Mouse (Mus musculus): Measurements from ENCODE around the gene Cdk14. TPM values are rescaled to one million over a fixed set of nuclear protein-coding genes. Genes with fewer than 3 reads are reported as not detected.

The Cdk14 gene
- polyA plus RNA-seq, 1 experiment: 14.8 TPM

DNA sequence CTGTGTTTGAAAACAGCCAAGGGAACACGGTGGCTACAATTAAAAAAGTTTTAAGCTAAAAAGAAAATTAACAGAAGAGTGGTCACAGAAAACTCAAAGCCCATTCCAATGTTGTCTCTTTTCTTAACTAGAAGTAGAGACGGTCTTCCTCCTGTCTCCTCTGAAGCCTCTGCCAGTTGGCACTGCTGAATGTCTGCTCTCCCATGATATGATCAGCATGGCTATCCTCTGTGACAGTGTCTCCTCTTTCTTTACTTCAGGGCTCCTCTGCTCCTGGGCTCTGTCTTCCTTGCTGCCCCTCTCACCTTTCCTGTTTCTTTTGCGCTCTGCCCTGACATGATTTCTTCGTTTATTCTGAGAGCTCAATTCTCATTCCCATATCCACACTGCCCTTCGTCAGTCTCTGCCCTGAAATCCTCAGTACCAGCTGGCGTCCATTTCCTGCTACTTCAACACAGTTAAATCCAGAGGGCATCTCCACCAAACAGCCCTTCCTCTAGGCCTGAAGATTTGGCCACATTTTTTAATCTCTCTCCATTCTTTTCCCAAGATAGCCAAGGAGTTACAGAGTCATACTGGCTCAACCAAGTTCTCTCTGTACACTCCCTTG, 567.3 kb downstream of the Cdk14 start:
- H3K27me3 ChIP-seq (ENCODE audit: control insufficient read depth, insufficient read depth, low read length, poor library complexity, severe bottlenecking): no peaks in the 10 kb centered on the region
- TF ChIP-seq EP300 (IDR thresholded peaks at IDR 0.05; ENCODE audit: insufficient read depth, low read depth, low read length) (no peak), CTCF (IDR thresholded peaks at IDR 0.05; ENCODE audit: low read depth, low read length) (no peak), POLR2A (IDR thresholded peaks at IDR 0.05; ENCODE audit: insufficient read depth, low read length) (no peak)

DNA sequence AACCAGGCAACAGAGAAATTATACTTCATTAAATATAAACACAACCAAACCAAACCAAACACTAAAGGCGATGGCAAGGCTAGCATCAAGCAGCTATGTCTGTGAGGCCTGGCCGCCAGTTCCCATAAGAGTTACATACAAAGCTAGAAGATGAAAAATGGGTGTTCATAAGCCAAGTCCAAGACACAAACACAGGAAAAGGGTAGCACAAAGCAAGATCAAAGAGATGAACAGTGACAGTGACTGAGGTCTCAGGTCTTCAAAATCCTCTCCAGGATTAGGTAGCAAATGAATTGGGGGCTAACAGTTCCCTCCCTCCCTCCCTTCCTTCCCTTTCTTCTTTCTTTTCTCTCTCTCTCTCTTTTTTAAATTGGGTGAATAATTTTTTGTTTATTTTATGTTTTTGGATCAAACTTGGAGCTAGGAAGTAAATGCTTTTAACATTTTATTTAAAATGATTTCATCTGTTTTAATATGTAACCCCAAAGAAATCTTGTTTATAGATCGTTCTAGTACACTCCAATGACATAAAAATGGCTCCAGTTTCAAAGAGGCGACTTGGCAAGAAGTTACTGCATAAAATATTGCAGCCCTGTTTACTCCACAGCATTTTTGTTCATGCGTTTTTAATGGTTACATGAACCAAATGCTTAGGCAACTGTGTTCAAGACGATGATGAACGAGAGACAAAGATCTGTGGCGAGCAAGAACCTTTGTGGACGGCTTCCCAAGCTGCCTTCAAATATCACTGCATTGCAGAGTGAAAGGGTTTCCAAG, 568.0 kb downstream of the Cdk14 start:
- Histone ChIP-seq H3K27ac (ENCODE audit: insufficient read depth, low read length) (no peak overlapping the region), H3K9ac (ENCODE audit: low read depth, poor library complexity, severe bottlenecking) (no peak overlapping the region), H3K27me3 (ENCODE audit: control insufficient read depth, insufficient read depth, low read length, poor library complexity, severe bottlenecking) (no peaks in the 10 kb centered on the region), H3K4me3 (ENCODE audit: low read depth, low read length) (no peak overlapping the region), H3K4me1 (ENCODE audit: control insufficient read depth, insufficient read depth, low read length) (no peaks in the 10 kb centered on the region), H3K9me3 (replicated peaks; ENCODE audit: control insufficient read depth, insufficient read depth, low read length, poor library complexity, severe bottlenecking) (no peaks in the 10 kb centered on the region), H3K36me3 (ENCODE audit: control insufficient read depth, insufficient read depth, low read length, poor library complexity, severe bottlenecking) (no peaks in the 10 kb centered on the region)
- no peak for TF ChIP-seq POLR2A (IDR thresholded peaks at IDR 0.05; ENCODE audit: insufficient read depth, low read length)
- TF ChIP-seq EP300 (IDR thresholded peaks at IDR 0.05; ENCODE audit: insufficient read depth, low read depth, low read length): no peak
- no peak for TF ChIP-seq CTCF (IDR thresholded peaks at IDR 0.05; ENCODE audit: low read depth, low read length)

More for the DNA sequence above, 567.3 kb downstream of the Cdk14 start:
- Histone ChIP-seq H3K4me1 (ENCODE audit: control insufficient read depth, insufficient read depth, low read length) (no peaks in the 10 kb centered on the region), H3K4me3 (ENCODE audit: low read depth, low read length) (no peak overlapping the region), H3K27ac (ENCODE audit: insufficient read depth, low read length) (no peak overlapping the region), H3K36me3 (ENCODE audit: control insufficient read depth, insufficient read depth, low read length, poor library complexity, severe bottlenecking) (no peaks in the 10 kb centered on the region), H3K9ac (ENCODE audit: low read depth, poor library complexity, severe bottlenecking) (no peak overlapping the region), H3K9me3 (replicated peaks; ENCODE audit: control insufficient read depth, insufficient read depth, low read length, poor library complexity, severe bottlenecking) (no peaks in the 10 kb centered on the region)

DNA sequence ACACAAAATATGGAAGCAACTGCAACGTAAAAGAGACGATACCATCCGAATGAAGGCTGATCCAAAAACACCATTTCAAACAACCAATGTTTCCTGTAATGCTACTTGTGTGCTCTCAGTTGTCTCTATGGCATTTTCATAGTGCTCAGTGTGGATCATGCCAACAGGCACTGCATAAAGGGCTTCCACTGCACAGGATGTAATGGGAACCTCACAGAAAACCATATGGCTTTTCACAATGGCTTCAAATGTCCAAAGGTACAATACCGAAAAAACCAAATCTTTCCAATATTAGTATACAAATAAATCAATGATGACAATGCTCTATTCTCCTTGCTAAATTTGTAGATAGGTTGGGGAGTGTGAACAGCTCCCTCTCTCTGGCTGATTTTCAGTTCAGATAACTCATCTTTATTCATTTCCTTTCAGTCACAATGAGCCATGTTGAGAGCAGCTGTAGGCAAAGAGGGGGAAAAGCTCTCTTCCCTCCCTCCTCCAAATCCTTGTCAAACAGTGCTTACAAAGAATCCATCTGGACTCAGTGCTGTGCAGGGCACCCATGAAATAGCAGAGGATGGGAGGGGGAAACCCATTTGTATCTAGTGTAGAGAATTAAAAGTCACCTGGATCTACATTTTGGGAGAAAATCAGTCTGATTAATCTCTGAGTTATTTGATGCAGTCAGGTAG, 568.7 kb downstream of the Cdk14 start:
- no peak overlapping the region for H3K27ac ChIP-seq (ENCODE audit: insufficient read depth, low read length)
- no peaks in the 10 kb centered on the region for H3K9me3 ChIP-seq (replicated peaks; ENCODE audit: control insufficient read depth, insufficient read depth, low read length, poor library complexity, severe bottlenecking)
- TF ChIP-seq EP300 (IDR thresholded peaks at IDR 0.05; ENCODE audit: insufficient read depth, low read depth, low read length) (no peak), CTCF (IDR thresholded peaks at IDR 0.05; ENCODE audit: low read depth, low read length) (no peak), POLR2A (IDR thresholded peaks at IDR 0.05; ENCODE audit: insufficient read depth, low read length) (no peak)
- H3K27me3 ChIP-seq (ENCODE audit: control insufficient read depth, insufficient read depth, low read length, poor library complexity, severe bottlenecking): no peaks in the 10 kb centered on the region
- no peaks in the 10 kb centered on the region for H3K36me3 ChIP-seq (ENCODE audit: control insufficient read depth, insufficient read depth, low read length, poor library complexity, severe bottlenecking)
- H3K4me3 ChIP-seq (ENCODE audit: low read depth, low read length): no peak overlapping the region
- no peaks in the 10 kb centered on the region for H3K4me1 ChIP-seq (ENCODE audit: control insufficient read depth, insufficient read depth, low read length)
- no peak overlapping the region for H3K9ac ChIP-seq (ENCODE audit: low read depth, poor library complexity, severe bottlenecking)

GRCm38 (mm10) chr5:4834819-4835480, 585.2 kb downstream of the Cdk14 start:
- no peaks in the 10 kb centered on the region for H3K4me1 ChIP-seq (ENCODE audit: control insufficient read depth, insufficient read depth, low read length)
- no peak overlapping the region for H3K27ac ChIP-seq (ENCODE audit: insufficient read depth, low read length)
- no peak overlapping the region for H3K4me3 ChIP-seq (ENCODE audit: low read depth, low read length)
- no peaks in the 10 kb centered on the region for H3K36me3 ChIP-seq (ENCODE audit: control insufficient read depth, insufficient read depth, low read length, poor library complexity, severe bottlenecking)
- no peaks in the 10 kb centered on the region for H3K27me3 ChIP-seq (ENCODE audit: control insufficient read depth, insufficient read depth, low read length, poor library complexity, severe bottlenecking)
- H3K9ac ChIP-seq (ENCODE audit: low read depth, poor library complexity, severe bottlenecking): no peak overlapping the region
- TF ChIP-seq CTCF (IDR thresholded peaks at IDR 0.05; ENCODE audit: low read depth, low read length) (no peak), POLR2A (IDR thresholded peaks at IDR 0.05; ENCODE audit: insufficient read depth, low read length) (no peak), EP300 (IDR thresholded peaks at IDR 0.05; ENCODE audit: insufficient read depth, low read depth, low read length) (no peak)
- no peaks in the 10 kb centered on the region for H3K9me3 ChIP-seq (replicated peaks; ENCODE audit: control insufficient read depth, insufficient read depth, low read length, poor library complexity, severe bottlenecking)

- no peak overlapping the region for H3K27ac ChIP-seq (ENCODE audit: insufficient read depth, low read length)
- no peaks in the 10 kb centered on the region for H3K4me1 ChIP-seq (ENCODE audit: control insufficient read depth, insufficient read depth, low read length)
- no peak for TF ChIP-seq POLR2A (IDR thresholded peaks at IDR 0.05; ENCODE audit: insufficient read depth, low read length)
- TF ChIP-seq CTCF (IDR thresholded peaks at IDR 0.05; ENCODE audit: low read depth, low read length): no peak
- H3K36me3 ChIP-seq (ENCODE audit: control insufficient read depth, insufficient read depth, low read length, poor library complexity, severe bottlenecking): no peaks in the 10 kb centered on the region
- no peak overlapping the region for H3K9ac ChIP-seq (ENCODE audit: low read depth, poor library complexity, severe bottlenecking)
- H3K4me3 ChIP-seq (ENCODE audit: low read depth, low read length): no peak overlapping the region
- H3K9me3 ChIP-seq (replicated peaks; ENCODE audit: control insufficient read depth, insufficient read depth, low read length, poor library complexity, severe bottlenecking): no peaks in the 10 kb centered on the region
- H3K27me3 ChIP-seq (ENCODE audit: control insufficient read depth, insufficient read depth, low read length, poor library complexity, severe bottlenecking): no peaks in the 10 kb centered on the region
These were observed 586.2 kb downstream of the Cdk14 start for GRCm38 (mm10) chr5:4833940-4834339.
